Mouse (Mus musculus) lung, postnatal 14 days (tissue): ENCODE results near the gene Sfxn3.

ENCODE experiments used
- DNase-seq: peaks from one replicate; pipeline ENCODE4 v3.0.0; 2021

Sfxn3 gene

DNA sequence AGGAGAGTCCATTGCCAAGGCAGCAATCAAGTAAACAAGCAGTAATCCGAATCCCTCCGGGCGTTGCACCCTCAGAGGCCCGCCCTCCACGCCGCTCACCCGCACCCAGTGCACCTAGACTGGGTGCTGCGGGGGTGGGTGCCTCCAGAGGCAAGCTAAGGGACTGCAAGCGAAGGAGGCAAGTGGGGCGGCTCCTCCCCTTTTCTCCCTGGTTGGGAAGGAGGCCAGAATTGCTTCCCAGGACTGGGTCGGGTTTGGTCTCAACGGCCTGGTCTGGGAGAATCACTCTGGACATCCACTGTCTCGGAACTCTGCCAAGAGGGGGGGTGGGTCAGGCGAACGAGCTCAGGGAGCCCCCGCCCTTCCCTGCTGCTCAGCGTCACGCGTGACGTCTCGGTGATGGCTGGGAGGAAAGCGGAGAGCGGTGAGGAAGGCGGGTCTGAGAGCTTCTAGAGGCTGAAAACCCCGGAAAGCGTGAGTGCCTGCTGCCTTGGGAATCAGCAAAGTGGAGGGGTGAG, at the start of gene Sfxn3:
Gene Sfxn3 (plus strand): TSS at position 87 of the 518 bp plus-strand sequence.
- DNase-seq: peak; percentile 98

DNA sequence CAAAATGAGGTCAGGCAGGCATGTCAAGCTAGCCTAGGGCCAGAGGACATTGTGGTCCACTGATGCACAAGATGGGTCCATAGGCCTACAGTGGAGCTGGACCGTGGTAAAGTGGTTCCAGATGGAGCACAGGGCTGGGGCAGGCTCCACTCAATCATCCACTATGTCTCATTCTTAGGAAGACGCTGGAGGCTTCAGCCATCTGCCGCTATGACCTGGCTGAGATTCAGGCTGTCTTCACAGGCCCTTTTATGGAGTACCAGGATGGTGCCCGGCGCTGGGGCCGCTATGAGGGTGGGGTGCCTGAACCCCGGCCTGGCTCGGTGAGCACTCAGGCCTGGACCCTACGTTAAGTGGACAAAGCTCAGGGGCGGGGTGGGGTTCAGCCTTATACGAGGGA, 49.5 kb upstream of the Sfxn3 start:
- DNase-seq: no peak

DNA sequence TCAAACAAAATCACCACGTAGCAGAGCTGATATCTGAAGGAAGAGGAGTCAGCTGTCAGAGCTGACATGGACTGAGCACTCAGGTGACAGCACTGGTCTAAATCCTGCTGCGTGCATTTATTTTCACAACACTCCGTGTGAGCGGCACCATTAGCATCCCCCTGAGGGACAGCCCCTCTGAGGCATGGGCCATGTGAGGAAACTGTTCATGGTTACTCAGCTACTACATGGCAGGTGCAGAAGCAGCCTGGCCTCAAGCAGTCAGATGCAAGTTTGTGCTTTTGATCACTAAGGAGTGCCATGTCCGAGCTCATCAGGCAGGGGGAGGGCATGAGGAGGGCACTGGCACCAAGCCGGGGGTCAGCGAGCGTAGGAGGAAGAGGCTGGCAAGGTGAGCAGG, 47.7 kb upstream of the Sfxn3 start:
- DNase-seq: no peak

DNA sequence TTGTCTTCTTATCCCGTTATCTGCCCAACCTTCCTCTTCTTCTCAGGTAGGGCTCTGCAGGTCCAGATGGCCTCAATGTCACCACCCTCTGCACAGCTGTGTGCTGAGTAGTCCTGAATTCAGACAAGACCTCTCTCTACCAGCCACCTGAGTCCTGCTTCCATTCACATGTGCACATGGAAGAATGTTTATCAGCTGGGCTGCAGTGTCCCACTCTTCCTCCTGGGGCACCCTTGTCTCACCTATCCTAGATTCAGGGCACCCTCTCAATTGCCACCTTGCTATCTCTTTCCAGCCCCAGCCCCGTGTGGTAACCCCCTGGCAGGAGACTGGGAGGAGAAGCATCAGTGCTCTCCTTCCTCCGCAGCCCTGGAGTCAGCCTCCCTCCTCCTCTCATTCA, 45.0 kb upstream of the Sfxn3 start:
- no peak for DNase-seq

DNA sequence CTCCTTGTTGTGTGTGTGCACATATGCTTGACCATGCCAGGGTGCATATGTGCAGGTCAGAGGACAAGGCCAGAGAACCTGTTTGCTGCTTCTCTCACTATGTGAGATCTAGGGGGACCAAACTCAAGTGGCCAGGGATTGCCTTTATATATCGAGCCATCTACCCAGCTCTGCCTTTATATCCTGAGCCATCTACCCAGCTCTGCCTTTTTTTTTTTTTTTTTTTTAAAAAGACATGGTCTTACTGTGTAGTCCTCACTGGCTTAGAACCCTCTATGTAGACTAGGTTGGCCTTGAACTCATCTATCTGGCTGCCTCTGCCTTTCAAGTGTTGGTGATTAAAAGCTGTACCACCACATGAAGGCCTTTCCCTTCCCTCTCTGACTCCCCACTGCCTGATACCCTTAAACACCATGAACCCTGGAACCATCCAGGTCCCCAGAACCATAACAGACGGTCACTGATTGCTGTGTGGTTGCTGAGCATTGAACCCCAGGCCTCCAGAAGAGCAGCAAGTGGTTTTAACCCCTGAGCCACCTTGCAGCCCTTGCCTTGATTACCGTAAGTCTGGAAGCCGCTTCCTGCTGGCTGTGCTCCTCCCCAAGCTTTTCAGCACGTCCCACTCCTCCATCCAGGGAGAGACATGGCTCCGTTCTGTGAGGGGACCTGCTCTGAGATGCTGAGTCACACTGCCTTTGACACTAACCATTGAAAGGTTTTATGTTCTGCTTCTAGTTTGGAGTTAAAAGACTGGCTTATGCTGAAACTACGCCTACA, 43.4 kb upstream of the Sfxn3 start:
- DNase-seq: no peak

DNA sequence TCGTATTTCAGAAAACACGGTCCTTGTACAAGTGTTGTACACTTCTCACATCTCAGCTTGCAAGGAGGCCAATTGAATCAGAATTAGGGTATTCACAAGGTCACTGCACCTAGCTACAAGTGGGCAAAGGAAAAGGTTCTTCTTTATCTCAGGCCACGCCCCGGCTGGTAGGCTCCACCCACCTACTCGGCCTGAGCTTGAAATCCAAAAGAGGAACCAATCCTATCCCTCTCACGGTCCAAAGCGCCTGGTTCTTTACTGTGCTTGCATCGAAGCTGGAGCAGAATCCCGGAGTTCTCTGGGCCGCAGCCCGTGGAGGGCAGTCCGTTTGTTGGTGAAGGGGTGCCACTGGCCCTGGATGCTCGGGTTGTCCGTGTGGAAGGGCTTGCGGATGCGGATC, 41.9 kb upstream of the Sfxn3 start, which contains the start of gene Twnk:
Gene Twnk (plus strand): TSS at position 220 of the 400 bp plus-strand sequence.
- peak; percentile 62 for DNase-seq

DNA sequence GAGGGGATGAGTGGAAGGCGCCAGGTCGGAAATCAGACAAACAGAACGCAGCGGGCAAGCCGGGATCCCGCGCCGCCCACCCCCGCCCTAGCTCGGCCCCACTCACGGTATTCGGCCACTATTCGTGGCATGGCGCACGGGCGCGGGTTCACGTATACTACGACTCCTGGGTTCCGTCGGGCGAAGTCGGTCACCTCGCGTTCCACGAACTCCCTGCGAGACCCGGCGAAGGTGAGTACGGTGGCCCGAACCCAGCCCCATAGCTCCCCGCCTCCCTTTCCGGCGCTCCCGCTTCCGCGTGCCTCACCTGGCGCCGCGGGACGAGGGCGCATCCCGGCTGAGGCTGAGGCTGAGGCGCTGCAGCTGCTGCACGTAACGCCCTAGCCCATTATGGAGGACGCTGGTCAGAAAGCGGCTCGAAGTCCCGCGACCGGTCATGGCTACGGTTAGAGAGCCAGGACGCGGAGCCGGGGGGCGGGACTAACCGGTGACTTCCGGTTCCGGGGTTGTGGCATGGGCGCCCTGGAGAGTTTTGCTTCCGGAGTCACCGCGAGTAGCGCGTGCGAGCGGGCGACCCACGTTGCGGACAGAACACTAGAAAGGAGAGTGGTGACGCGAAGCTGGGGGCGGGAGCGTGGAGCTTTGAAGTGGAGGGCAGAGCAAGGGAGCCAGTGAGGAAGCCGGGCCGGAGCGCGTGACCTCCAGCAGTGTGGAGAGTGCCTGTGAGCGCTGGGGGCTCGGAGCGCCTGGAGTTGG, 41.2 kb upstream of the Sfxn3 start, which contains the start of gene Mrpl43:
Gene Mrpl43 (minus strand): TSS at position 486 of the 756 bp plus-strand sequence.
- peak; percentile 98 for DNase-seq

DNA sequence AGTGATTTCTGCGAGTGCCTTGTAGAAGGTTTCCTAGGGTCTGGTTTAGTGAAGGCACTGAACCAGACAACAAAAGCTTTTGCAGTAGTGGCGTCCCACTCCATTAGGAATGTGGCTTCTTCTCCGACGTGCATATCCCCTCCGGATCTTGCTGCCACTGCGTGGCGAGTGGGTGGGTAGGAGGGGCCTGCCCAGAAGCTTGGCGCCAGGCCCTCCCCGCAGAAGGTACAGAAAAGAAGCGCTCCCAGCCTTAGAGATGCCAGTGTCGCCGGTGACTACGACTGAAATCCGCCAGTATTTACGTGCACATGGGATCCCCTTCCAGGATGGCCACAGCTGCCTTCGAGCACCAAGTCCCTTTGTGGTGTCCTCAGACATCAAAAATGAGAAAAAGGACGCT, 40.3 kb upstream of the Sfxn3 start:
- no peak for DNase-seq

DNA sequence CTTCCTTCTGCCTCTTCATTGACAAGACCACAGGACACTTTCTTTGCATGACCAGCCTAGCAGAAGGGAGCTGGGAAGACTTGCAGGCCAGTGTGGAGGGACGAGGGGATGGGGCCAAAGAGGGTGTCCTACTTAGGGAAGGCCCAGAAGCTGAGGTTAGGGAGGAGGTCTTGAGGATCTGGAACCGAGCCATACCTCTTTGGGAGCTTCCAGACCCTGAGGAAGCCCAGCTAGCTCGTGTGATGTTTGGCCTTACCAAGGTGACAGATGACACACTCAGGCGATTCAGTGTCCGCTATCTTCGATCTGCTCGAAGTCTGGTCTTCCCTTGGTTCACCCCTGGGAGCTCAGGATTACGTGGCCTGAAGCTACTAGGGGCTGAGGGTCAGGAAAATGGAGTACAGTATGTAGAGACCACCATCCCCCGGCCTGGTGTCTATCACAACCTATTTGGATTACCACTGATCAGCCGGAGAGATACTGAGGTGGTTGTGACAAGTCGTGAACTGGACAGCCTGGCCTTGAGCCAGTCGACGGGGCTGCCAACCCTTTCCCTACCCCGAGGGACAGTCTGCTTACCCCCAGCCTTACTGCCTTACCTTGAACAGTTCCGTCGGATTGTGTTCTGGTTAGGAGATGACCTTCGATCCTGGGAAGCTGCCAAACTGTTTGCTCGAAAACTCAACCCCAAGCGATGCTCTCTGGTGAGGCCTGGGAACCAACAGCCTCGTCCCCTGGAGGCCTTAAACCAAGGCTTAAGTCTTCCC, 39.7 kb upstream of the Sfxn3 start:
- DNase-seq: no peak

DNA sequence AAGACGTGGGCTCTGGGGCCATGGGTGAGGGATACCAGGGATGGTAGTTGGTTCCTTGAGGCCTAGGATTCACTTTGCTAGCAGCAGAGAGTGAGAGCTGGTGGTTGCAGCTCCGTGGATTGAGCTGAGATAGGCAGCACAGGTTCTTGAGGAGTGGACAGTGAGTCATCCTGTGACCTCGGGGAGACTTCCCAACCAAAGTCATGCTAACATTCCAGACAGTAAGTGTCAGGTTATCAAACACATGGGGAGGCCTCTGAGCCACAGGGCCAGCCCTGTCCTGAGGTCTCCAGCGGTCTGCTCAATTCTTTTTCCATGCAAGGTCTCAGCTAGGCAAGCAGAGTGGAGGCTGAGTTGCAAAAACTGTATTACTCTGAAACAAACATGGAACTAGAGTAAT, 36.7 kb upstream of the Sfxn3 start:
- DNase-seq: no peak

DNA sequence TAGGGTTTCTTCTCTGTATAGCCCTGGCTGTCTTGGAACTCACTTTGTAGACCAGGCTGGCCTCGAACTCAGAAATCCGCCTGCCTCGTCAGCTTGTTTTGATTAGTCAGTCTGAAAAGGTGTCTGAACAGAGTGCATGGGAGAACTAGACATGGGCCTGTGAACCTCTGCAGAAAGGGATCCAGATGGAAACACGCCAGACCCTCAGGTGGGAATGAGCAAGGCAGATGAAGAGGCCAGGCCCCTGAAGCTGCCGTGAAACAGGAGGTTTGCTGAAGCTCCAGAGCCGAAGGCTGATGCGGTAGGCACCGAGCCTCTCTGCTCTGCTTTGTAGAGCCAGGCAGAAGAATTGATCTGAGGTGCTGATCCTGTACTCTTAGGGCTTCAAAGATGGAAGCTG, 35.1 kb upstream of the Sfxn3 start:
- DNase-seq: no peak

DNA sequence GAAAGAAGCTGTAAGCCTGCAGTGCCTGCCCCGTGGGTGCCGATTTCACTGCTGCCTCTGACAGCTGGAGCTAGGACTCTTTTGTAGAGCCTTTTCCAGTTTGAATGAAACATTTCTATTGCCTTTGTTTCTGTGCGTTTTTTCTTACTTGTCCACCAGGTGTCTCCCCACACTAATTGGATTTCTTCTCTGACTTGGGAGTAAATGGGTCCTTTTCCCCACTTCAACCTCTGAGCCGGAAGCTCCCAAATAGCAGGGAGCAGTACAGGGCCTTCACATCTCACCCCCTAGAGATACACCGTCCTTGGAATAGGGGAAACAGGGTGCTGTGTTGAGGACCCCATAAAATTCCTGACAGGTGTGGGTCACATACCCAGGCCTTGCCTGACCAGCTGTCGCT, 34.7 kb upstream of the Sfxn3 start:
- peak; percentile 42 for DNase-seq

DNA sequence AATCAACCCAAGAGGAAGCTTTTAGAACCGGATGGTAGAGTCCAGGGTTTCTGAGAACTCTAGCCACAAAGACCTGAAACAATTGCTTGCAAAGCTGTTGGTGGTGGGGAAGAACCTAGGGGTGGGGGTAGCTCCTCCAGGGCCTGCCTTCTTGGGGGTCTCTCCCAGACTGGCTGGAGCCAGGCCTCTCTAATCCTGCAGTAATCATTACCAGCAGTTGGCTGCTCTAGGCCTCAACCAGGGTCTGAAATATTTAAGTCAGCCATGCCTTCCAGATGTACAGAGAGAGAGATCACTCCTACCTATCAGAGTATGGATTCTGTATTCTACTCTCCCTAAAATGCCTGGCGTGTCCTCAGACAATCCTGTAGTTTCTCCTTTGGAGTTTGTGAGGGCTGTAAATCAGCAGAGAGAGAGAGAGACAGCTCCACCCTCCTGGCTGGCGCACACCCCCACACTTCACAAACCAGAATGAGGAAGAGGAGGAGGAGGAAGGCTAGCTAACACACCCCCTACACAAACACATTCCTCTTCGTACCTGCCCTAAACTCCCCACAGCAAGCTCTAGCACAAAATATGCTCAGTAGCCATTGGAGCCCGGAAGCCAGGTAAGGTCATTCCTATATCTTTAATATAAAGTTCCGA, 33.6 kb upstream of the Sfxn3 start:
- no peak for DNase-seq

DNA sequence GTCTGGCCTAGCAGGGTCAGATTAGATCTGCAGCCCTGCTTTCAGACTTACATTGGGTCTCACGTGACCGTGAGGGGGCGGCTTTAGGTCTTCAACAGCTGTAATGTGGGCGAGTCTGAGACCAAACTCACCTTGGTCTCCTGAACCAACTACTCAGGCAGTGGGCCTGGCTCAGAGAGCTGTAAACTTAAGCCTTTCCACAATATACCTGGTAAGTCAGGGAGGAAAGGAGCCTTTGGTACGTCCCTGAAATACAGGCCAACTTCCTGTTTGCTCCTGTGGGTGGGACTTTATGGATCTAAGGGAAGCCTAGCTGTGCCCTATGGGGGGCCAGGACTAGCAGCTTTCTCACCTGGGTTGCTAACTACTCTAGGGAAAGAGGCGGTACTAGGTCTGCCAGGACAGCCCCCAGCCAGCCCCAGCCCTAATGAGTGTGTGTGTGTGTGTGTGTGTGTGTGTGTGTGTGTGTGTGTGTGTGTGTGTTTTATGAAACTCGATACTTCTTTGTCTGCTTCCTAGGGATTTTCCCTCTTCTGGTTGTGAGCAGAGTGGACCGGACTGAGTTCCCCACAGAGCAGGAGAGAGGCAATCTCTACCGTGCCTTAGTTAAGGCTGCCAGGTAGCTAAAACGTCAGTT, 32.9 kb upstream of the Sfxn3 start, which contains the start of gene Lzts2:
Gene Lzts2 (plus strand): TSS at position 80 of the 637 bp plus-strand sequence.
- DNase-seq: no peak

DNA sequence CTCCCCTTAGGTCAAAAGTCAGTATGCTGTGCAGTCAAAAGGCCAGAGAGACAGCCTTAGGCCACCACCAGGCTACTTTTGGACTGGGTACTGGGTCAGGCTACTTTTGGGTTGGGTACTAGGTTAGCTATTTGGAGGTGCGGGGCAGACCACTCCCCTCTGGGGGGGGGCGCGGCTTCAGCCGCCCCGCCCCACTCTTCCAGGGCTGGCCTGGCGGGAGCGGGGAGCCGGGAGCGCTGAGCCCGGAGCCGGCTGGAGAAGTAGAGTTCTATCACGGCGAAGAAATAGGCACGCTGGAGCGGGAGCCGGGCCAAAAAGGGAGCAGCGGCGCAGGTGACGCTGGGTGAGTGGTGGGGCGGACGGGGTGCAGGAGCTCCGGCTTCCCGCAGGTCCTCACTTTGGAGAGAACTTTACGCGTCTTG, 32.3 kb upstream of the Sfxn3 start:
- DNase-seq: peak; percentile 75

DNA sequence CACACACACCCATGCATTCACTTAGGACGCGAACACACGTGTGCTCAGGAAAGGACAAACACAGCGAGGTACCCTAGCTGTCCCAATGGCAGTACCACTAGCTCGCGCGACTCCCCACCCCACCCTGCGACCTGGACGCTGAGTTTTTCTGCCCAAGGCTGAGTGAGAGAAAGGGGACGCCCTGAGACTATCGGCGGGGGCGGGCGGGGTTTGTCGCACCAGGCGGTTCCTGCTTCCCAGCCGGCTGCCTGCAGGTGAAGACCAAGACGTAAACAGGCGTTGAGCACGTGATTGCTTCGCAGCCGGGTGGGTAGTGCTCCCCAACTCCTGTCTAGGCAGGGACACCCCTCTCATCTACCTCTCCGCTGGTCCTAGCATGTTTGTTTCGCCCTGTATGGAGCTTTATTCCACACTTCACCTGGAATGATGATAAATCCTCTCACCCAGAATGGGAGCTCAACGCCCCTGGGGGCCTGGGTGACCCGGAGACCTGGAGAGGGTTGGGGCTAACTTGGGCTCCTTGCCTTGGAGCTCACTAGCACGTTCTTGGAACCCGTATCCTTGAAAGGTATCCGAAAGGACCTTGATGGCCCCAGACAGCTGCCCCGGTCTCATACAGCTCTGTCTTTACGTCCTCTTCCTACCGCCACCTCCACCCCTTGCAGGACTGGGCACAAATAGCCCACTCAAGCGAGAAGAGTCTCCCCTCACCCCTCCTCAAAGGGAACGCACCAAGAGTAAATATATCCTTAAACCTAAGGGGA, 31.6 kb upstream of the Sfxn3 start:
- peak; percentile 71 for DNase-seq

DNA sequence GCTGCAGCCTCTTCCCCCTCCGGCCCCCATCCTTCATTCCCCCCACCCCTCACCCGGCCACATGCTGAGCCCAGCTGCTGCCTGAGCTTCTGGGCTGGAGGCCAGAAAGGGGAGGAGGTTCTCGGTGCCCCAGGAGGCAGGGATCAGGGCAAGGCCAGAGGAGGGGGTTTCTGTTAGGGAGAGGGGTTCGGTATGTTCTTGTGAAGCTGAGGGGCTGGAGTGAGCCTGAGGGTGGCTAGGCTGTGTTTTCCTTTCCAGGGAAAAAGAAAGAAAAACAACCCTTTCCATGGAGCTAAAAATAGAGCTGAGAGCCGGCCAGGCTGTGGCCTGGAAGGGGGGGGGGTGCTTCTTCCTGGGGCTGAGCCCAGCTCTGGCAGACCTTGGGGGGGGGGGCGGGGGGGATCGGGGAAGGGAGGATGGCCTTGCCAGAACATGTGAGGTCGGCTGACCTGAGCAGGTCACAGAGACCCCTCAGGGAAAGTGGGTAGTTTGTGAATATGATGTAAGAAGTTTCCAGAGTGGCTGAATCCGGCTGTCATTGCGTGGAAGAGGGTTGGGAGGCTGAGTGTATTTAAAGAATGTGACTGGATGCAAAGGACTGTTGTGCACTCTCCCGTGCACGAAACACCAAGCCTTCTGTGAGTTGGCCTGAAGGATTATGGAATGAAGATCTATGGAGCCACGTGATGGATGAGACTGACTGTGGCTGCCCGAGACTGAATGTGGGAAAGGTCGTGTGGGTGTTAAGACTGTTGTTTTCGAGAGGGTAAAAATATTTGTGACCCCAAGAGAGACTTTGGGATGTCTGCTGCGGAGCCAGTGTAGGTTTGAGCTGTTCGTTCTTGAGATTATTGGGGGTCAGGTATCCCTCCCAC, 30.7 kb upstream of the Sfxn3 start:
- DNase-seq: peak; percentile 85

DNA sequence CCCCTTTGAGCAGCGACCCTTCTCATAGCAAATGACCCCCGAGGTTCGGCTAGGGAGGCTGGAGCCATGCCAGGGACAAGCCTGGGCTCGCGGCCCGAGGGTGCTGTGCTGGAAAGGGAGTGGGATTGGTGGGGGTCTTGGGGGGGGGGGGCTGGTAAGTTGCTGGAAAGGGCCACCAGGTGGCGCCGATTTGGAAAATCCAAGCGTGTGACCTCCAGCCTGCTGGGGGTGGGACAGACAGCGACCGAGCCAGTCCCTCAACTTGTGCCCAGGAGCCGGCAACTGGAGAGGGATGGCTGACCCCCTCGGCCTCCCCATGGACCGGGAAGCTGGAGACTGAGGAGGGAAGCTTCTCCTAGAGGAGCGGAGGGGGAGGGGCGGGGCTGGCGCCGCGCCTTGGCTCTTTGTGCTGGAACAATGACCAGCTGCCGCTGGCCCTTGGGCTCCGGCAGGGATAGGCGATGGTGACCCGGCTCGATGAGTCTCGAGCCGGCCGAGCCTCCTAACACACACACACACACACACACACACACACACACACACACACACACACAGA, 30.0 kb upstream of the Sfxn3 start:
- peak; percentile 88 for DNase-seq

DNA sequence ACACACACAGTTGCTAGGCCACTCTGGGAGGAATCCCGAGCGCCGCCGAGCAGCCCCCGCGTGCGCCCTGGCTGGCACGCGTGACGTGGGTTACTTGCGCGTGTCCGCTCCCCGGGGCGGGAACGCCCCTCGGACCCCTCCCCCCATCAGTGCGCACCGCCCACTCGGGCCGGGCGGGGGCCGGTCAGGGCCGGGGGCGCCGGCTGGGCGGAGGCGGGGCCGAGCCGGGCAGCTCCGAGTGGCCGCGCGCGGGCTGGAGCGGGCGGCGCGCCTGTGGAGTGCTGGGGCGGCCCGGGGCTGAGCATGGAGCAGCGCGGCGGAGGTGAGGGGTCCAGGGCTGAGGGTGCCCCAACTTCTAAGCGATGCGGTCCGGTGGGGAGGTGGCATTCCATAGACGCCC, 29.4 kb upstream of the Sfxn3 start:
- peak; percentile 90 for DNase-seq

DNA sequence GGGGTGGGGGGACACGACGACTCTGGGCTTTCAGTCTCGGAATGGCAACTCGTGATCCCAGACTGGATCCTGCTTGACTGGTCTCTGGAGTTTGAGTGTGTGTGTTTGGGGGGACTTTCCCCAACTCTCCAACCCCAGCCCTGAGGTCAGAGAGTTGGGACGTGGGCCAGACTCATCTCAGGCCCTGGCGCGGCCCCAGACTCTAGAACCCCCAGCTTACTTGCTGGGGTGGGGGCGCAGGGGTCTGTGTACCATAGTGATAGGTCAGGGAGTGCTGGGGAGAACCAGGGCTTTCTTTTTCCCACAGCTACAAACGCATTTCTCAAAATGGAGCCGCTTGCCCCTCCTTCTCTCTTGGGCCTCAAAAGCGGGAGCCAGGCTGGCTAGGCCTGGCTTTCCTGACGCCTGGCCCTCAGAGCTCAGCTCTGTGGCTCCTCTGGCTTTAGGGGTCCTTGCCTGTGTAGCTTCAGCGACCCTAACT, 28.9 kb upstream of the Sfxn3 start:
- peak; percentile 34 for DNase-seq
